Mouse (Mus musculus): Measurements from ENCODE around the gene Cpsf4l. TPM values are rescaled to one million over a fixed set of nuclear protein-coding genes. Genes with fewer than 3 reads are reported as not detected.
A peak's percentile ranks its signal among the peaks of the same experiment; 100 is the strongest.

Cpsf4l gene
- polyA plus RNA-seq, 1 experiment from 2014 or later = 1.4 TPM

- H3K27ac ChIP-seq (ENCODE audit: low read depth, low read length) = peak overlapping the region; percentile 98
- no peaks in the 10 kb centered on the region for H3K27me3 ChIP-seq (ENCODE audit: control insufficient read depth, insufficient read depth, low read length)
- H3K4me1 ChIP-seq (ENCODE audit: control insufficient read depth, insufficient read depth, low read length) = peaks cover 38% of the 10 kb centered on the region
- WGBS = 2% methylated on average over 38 of the region's 38 CpGs
- no peaks in the 10 kb centered on the region for H3K9me3 ChIP-seq (ENCODE audit: control insufficient read depth, low read length)
- H3K4me2 ChIP-seq (replicated peaks; ENCODE audit: low read depth, low read length) = peak overlapping the region; percentile 83
- peak; percentile 53 for ATAC-seq (ENCODE audit: low FRiP score, low TSS enrichment)
- peak overlapping the region; percentile 94 for H3K9ac ChIP-seq (ENCODE audit: low read depth, low read length)
- peaks cover 6% of the 10 kb centered on the region for H3K36me3 ChIP-seq (ENCODE audit: control insufficient read depth, insufficient read depth, low read length)
- H3K4me3 ChIP-seq (ENCODE audit: low read length) = peak overlapping the region; percentile 96
Measured at GRCm38 (mm10) chr11:113682897-113683626, 26.8 kb downstream of the Cpsf4l start.

DNA sequence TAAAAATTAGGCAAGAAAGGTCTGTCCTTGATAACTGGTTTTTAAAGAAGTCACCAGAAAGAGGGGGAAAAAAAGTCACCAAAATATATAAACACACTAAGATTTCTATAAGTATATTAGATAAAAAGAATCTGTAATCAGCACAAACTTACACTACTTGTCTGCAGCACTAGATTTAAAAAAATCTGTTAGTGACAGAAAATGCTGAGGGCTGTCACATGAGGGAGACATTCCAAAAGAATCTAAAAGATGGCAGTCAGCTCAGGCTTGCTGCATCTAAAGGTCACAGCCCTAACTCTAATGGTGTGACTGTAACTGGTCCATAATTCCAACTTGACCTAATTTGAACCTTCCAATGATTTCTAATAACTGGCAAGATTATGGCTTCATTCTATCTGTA, 27.8 kb downstream of the Cpsf4l start:
- ATAC-seq (ENCODE audit: low FRiP score, low TSS enrichment) = no peak
- Histone ChIP-seq H3K4me1 (ENCODE audit: control insufficient read depth, insufficient read depth, low read length) (peaks cover 36% of the 10 kb centered on the region), H3K36me3 (ENCODE audit: control insufficient read depth, insufficient read depth, low read length) (peaks cover 2% of the 10 kb centered on the region), H3K27ac (ENCODE audit: low read depth, low read length) (no peak overlapping the region), H3K4me3 (ENCODE audit: low read length) (peak overlapping the region; percentile 96), H3K4me2 (replicated peaks; ENCODE audit: low read depth, low read length) (peak overlapping the region; percentile 83), H3K27me3 (ENCODE audit: control insufficient read depth, insufficient read depth, low read length) (no peaks in the 10 kb centered on the region), H3K9ac (ENCODE audit: low read depth, low read length) (no peak overlapping the region), H3K9me3 (ENCODE audit: control insufficient read depth, low read length) (no peaks in the 10 kb centered on the region)

DNA sequence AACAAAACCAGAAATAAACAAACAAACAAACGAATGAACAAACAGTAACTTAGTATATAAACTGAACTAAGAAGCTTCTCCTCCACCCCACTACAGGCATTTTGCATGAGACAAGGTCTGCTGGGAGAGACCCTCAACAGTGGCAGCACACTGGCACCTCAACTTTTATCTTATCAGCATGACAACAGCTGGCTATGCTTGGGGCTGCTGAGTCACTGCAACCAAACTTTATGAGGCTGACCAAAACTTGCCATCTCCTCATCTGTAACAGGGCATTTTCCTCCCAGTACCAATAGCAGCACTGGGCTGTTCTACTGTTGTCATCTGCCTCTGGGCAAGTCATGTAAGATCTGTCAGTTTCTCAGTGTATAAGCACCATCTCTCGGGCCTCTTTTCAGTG, 28.9 kb downstream of the Cpsf4l start:
- Histone ChIP-seq H3K9me3 (ENCODE audit: control insufficient read depth, low read length) (no peaks in the 10 kb centered on the region), H3K27me3 (ENCODE audit: control insufficient read depth, insufficient read depth, low read length) (no peaks in the 10 kb centered on the region), H3K27ac (ENCODE audit: low read depth, low read length) (no peak overlapping the region), H3K4me3 (ENCODE audit: low read length) (no peak overlapping the region), H3K4me1 (ENCODE audit: control insufficient read depth, insufficient read depth, low read length) (peaks cover 30% of the 10 kb centered on the region), H3K9ac (ENCODE audit: low read depth, low read length) (no peak overlapping the region), H3K36me3 (ENCODE audit: control insufficient read depth, insufficient read depth, low read length) (peaks cover 12% of the 10 kb centered on the region), H3K4me2 (replicated peaks; ENCODE audit: low read depth, low read length) (no peak overlapping the region)
- ATAC-seq (ENCODE audit: low FRiP score, low TSS enrichment) = no peak
- 90% methylated on average over 2 of the region's 2 CpGs for WGBS

DNA sequence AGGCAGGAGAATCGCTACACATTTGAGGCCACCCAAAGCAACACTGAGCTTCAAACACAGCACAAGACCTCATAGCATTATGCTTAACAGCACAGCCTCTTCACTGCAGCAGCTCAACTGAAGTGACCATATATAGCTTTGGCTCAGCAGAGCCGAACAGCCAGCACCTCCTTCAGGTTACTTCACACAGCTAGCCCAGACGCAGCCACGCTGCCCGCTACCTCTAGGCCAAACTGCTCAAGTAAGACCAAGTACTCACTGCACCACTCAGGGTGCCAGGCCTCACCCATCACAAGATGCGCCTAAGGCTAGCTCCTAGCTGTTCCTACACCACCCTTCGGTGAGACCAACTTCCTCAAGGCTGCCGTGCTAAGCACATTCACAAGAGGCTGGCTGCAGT, 31.4 kb downstream of the Cpsf4l start:
- no peak overlapping the region for H3K9ac ChIP-seq (ENCODE audit: low read depth, low read length)
- H3K36me3 ChIP-seq (ENCODE audit: control insufficient read depth, insufficient read depth, low read length) = peaks cover 29% of the 10 kb centered on the region
- no peaks in the 10 kb centered on the region for H3K27me3 ChIP-seq (ENCODE audit: control insufficient read depth, insufficient read depth, low read length)
- H3K4me1 ChIP-seq (ENCODE audit: control insufficient read depth, insufficient read depth, low read length) = peaks cover 23% of the 10 kb centered on the region
- no peak overlapping the region for H3K4me2 ChIP-seq (replicated peaks; ENCODE audit: low read depth, low read length)
- no peak overlapping the region for H3K27ac ChIP-seq (ENCODE audit: low read depth, low read length)
- ATAC-seq (ENCODE audit: low FRiP score, low TSS enrichment) = no peak
- H3K9me3 ChIP-seq (ENCODE audit: control insufficient read depth, low read length) = no peaks in the 10 kb centered on the region
- H3K4me3 ChIP-seq (ENCODE audit: low read length) = no peak overlapping the region
- 82% methylated on average over 8 of the region's 8 CpGs for WGBS

DNA sequence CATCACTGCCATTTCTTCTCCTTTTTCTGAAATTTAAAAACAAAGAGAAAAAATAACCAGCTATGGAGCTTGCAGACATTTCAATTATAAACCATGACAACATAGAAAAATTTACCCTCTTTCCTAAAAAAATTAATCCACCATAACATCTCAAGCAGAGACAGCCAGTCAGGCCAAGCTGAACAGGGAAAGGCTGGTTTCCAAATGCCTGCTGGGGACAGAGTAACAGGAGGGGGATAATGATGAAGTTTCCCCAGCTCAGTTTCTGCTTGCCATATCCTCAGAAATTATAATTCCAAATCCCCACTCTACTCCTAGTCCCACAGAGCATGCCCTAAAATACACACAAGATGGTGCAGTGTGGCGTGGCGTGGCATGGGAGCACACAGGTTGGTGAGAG, 32.4 kb downstream of the Cpsf4l start:
- Histone ChIP-seq H3K9me3 (ENCODE audit: control insufficient read depth, low read length) (no peaks in the 10 kb centered on the region), H3K4me2 (replicated peaks; ENCODE audit: low read depth, low read length) (no peak overlapping the region), H3K36me3 (ENCODE audit: control insufficient read depth, insufficient read depth, low read length) (peaks cover 31% of the 10 kb centered on the region), H3K27me3 (ENCODE audit: control insufficient read depth, insufficient read depth, low read length) (no peaks in the 10 kb centered on the region), H3K9ac (ENCODE audit: low read depth, low read length) (no peak overlapping the region), H3K4me3 (ENCODE audit: low read length) (no peak overlapping the region), H3K4me1 (ENCODE audit: control insufficient read depth, insufficient read depth, low read length) (peaks cover 18% of the 10 kb centered on the region), H3K27ac (ENCODE audit: low read depth, low read length) (no peak overlapping the region)
- no peak for ATAC-seq (ENCODE audit: low FRiP score, low TSS enrichment)
- 97% methylated on average over 2 of the region's 2 CpGs for WGBS

DNA sequence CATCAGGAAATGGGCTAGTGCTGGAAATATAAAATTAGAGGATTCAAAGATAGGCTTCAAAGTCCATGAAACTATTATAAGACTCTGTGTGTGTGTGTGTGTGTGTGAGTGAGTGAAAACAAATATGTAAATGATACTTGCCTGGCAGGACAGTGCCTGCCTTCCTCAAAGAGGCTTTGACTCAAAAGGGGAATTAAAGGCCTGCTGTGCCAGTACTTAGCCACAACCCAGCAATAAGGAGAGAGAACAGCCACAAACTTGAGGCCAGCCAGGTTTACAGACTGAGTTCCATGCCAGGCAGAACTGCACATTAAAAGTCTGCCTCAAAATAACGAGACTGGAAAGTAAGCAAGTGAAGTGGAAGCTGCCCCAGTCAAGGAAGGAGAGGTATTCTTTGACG, 33.0 kb downstream of the Cpsf4l start:
- no peak for ATAC-seq (ENCODE audit: low FRiP score, low TSS enrichment)
- Histone ChIP-seq H3K4me1 (ENCODE audit: control insufficient read depth, insufficient read depth, low read length) (peaks cover 13% of the 10 kb centered on the region), H3K4me3 (ENCODE audit: low read length) (no peak overlapping the region), H3K9me3 (ENCODE audit: control insufficient read depth, low read length) (no peaks in the 10 kb centered on the region), H3K27me3 (ENCODE audit: control insufficient read depth, insufficient read depth, low read length) (no peaks in the 10 kb centered on the region), H3K4me2 (replicated peaks; ENCODE audit: low read depth, low read length) (no peak overlapping the region), H3K27ac (ENCODE audit: low read depth, low read length) (no peak overlapping the region), H3K9ac (ENCODE audit: low read depth, low read length) (no peak overlapping the region), H3K36me3 (ENCODE audit: control insufficient read depth, insufficient read depth, low read length) (peaks cover 33% of the 10 kb centered on the region)
- 95% methylated on average over 2 of the region's 2 CpGs for WGBS

DNA sequence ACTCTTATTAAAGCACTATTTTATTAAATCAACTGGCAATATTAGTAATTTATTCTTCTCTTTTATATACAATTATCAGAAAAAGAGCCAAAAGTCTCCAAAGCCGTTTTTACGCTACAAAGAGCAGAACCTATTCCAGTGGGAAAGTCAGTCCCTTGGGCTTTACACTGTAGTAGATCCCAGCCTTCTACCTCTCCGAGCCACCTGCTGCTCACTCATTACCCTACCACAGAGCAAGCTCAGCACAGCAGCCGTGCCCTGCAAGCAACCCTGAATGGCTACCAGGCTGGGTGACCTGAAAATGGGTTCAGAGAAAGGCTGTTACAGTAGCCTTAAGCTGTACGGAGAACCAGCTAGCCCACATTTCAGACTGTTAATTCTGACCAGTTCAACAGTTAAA, 35.2 kb downstream of the Cpsf4l start:
- ATAC-seq (ENCODE audit: low FRiP score, low TSS enrichment) = no peak
- no peak overlapping the region for H3K4me2 ChIP-seq (replicated peaks; ENCODE audit: low read depth, low read length)
- no peak overlapping the region for H3K27ac ChIP-seq (ENCODE audit: low read depth, low read length)
- H3K27me3 ChIP-seq (ENCODE audit: control insufficient read depth, insufficient read depth, low read length) = no peaks in the 10 kb centered on the region
- H3K4me3 ChIP-seq (ENCODE audit: low read length) = no peak overlapping the region
- H3K36me3 ChIP-seq (ENCODE audit: control insufficient read depth, insufficient read depth, low read length) = peaks cover 41% of the 10 kb centered on the region
- 92% methylated on average over 5 of the region's 5 CpGs for WGBS
- 0 out of 2 replicates have a peak, but pooled peaks cover 3% of the 10 kb centered on the region for H3K4me1 ChIP-seq (ENCODE audit: control insufficient read depth, insufficient read depth, low read length)
- no peaks in the 10 kb centered on the region for H3K9me3 ChIP-seq (ENCODE audit: control insufficient read depth, low read length)
- no peak overlapping the region for H3K9ac ChIP-seq (ENCODE audit: low read depth, low read length)

DNA sequence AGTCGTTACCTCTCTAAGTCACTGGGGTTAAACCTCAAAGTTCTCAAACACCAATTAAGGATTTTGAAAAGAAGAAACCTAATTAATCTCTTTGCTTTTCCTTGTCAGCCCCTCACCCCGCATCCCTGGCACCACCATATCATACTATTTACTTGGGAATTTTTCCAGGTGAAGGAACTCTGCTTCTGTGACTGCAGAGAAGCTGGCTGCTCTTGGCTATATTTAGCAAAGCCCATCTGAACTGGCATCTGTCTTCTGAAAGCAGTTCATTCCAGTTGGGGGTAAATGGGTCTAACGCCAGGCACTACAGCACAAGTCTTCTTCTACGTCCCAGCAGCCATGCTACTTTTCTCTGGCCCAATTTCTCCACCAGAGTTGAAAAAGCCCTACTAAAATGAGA, 36.2 kb downstream of the Cpsf4l start:
- Histone ChIP-seq H3K9ac (ENCODE audit: low read depth, low read length) (no peak overlapping the region), H3K4me3 (ENCODE audit: low read length) (no peak overlapping the region), H3K4me2 (replicated peaks; ENCODE audit: low read depth, low read length) (no peak overlapping the region), H3K9me3 (ENCODE audit: control insufficient read depth, low read length) (no peaks in the 10 kb centered on the region), H3K4me1 (ENCODE audit: control insufficient read depth, insufficient read depth, low read length) (no peaks in the 10 kb centered on the region), H3K27ac (ENCODE audit: low read depth, low read length) (no peak overlapping the region), H3K36me3 (ENCODE audit: control insufficient read depth, insufficient read depth, low read length) (peaks cover 48% of the 10 kb centered on the region), H3K27me3 (ENCODE audit: control insufficient read depth, insufficient read depth, low read length) (no peaks in the 10 kb centered on the region)
- WGBS = 96% methylated on average over 4 of the region's 4 CpGs
- no peak for ATAC-seq (ENCODE audit: low FRiP score, low TSS enrichment)

GRCm38 (mm10) chr11:113669711-113670110, 40.1 kb downstream of the Cpsf4l start:
- peaks cover 16% of the 10 kb centered on the region; the same call in 1 of the 2 replicates for H3K4me1 ChIP-seq (ENCODE audit: control insufficient read depth, insufficient read depth, low read length)
- no peaks in the 10 kb centered on the region for H3K9me3 ChIP-seq (ENCODE audit: control insufficient read depth, low read length)
- H3K4me3 ChIP-seq (ENCODE audit: low read length) = no peak overlapping the region
- WGBS = 73% methylated on average over 4 of the region's 4 CpGs
- H3K9ac ChIP-seq (ENCODE audit: low read depth, low read length) = no peak overlapping the region
- H3K36me3 ChIP-seq (ENCODE audit: control insufficient read depth, insufficient read depth, low read length) = peaks cover 44% of the 10 kb centered on the region
- H3K4me2 ChIP-seq (replicated peaks; ENCODE audit: low read depth, low read length) = no peak overlapping the region
- no peak for ATAC-seq (ENCODE audit: low FRiP score, low TSS enrichment)
- no peaks in the 10 kb centered on the region for H3K27me3 ChIP-seq (ENCODE audit: control insufficient read depth, insufficient read depth, low read length)
- no peak overlapping the region for H3K27ac ChIP-seq (ENCODE audit: low read depth, low read length)
